Mouse (Mus musculus) intestine, embryonic 14.5 days (tissue): ENCODE data around the gene Piwil4. TPM values are rescaled to one million over a fixed set of nuclear protein-coding genes. Genes with fewer than 3 reads are reported as not detected.
A peak's percentile ranks its signal among the peaks of the same experiment; 100 is the strongest.
"Not testable (repeated sequence)": the region's sequence is repeated elsewhere in the genome, so short reads cannot be mapped to it uniquely, and the experiment has no call there.

ENCODE experiments used
- ATAC-seq: fragments of 200-750 bp; cut with Nextera tagmentation; replicated peaks from 2 replicates; pipeline ENCODE4 v1.8.0; 2017; ENCODE audit warnings: low read depth, moderate number of reproducible peaks, moderate TSS enrichment, moderate library complexity; ENCODE audit not compliant: low FRiP score, low TSS enrichment
- DNase-seq: peaks from one replicate; pipeline ENCODE4 v3.0.0-alpha.2; 2018; ENCODE audit warnings: low spot score
- H3K27ac ChIP-seq: fragments of 300-500 bp; sonication (generic); 2 replicates; pipeline ENCODE4 v1.5.1; 2014; ENCODE audit warnings: low read depth, mild to moderate bottlenecking, control low read depth
- H3K27me3 ChIP-seq: fragments of 300-500 bp; sonication (generic); replicated peaks from 2 replicates; pipeline ENCODE4 v1.6.1; 2014; ENCODE audit warnings: low read length, control low read depth; ENCODE audit not compliant: control insufficient read depth, insufficient read depth
- H3K36me3 ChIP-seq: fragments of 300-500 bp; sonication (generic); 2 replicates; pipeline ENCODE4 v1.6.1; 2014; ENCODE audit warnings: low read length, control low read depth; ENCODE audit not compliant: control insufficient read depth, insufficient read depth
- H3K4me1 ChIP-seq: fragments of 300-500 bp; sonication (generic); replicated peaks from 2 replicates; pipeline ENCODE4 v1.6.1; 2014; ENCODE audit warnings: low read length, control low read depth, mixed read lengths; ENCODE audit not compliant: control insufficient read depth, insufficient read depth
- H3K4me2 ChIP-seq: fragments of 300-500 bp; sonication (generic); 2 replicates; pipeline ENCODE4 v1.6.1; 2014; ENCODE audit warnings: low read length
- H3K4me3 ChIP-seq: fragments of 300-500 bp; sonication (generic); 2 replicates; pipeline ENCODE4 v1.5.1; 2014; ENCODE audit warnings: low read depth, low read length, control low read depth, mixed read lengths
- H3K9ac ChIP-seq: fragments of 300-500 bp; sonication (generic); 2 replicates; pipeline ENCODE4 v1.6.1; 2014; ENCODE audit warnings: mild to moderate bottlenecking, low read length
- H3K9me3 ChIP-seq: fragments of 300-500 bp; sonication (generic); 2 replicates; pipeline ENCODE4 v1.6.1; 2016; ENCODE audit warnings: low read length, control low read depth; ENCODE audit not compliant: control insufficient read depth
- WGBS: fragments of 180-500 bp; shearing (Covaris S2); extraction: QIAGEN DNeasy Blood & Tissue Kit; methylation state at CpG from one replicate; pipeline ENCODE4 v1.1.7; 2014; 5-methylcytosine and 5-hydroxymethylcytosine counted together
- polyA plus RNA-seq: library from polyadenylated mRNA; unstranded; fragments of >200 nt; fragmentation: Nextera tagmentation; extraction: Ambion mirVana; gene quantifications from 2 replicates; pipeline ENCODE4 v1.2.1, GENCODE M21; 2014

The Piwil4 gene
- polyA plus RNA-seq, 1 experiment from 2014 or later, result 0.49 TPM

DNA sequence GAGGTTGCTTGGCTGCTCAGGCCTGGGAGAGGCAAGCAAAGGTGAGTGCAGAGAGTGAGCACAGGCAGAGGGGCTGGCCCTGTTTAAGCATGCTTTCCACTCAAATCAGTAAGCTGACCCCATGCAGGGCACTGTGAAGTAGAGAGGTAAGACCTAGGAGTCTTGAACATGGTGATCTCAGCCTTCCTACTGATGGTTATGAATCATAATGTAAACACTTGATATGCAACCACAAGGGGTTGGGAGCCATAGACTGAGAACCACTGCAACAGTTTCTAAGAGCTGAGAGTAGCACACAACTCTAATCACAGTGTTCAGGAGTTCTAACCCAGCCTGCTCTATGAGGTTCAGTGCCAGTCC is 22.2 kb downstream of the Piwil4 start:
- H3K27ac ChIP-seq, result 0 out of 2 replicates have a peak overlapping the region, but pooled peaks have one; percentile 33
- H3K4me2 ChIP-seq, result peak overlapping the region; percentile 13
- ATAC-seq (no peak), DNase-seq (no peak)
- 0 out of 2 replicates have a peak overlapping the region, but pooled peaks have one; percentile 20 for H3K9ac ChIP-seq
- no peaks in the 10 kb centered on the region for H3K27me3 ChIP-seq
- no peaks in the 10 kb centered on the region; the same call in 1 of the 2 replicates for H3K4me1 ChIP-seq
- no peak overlapping the region for H3K4me3 ChIP-seq
- H3K36me3 ChIP-seq, result no peaks in the 10 kb centered on the region
- H3K9me3 ChIP-seq, result no peaks in the 10 kb centered on the region

DNA sequence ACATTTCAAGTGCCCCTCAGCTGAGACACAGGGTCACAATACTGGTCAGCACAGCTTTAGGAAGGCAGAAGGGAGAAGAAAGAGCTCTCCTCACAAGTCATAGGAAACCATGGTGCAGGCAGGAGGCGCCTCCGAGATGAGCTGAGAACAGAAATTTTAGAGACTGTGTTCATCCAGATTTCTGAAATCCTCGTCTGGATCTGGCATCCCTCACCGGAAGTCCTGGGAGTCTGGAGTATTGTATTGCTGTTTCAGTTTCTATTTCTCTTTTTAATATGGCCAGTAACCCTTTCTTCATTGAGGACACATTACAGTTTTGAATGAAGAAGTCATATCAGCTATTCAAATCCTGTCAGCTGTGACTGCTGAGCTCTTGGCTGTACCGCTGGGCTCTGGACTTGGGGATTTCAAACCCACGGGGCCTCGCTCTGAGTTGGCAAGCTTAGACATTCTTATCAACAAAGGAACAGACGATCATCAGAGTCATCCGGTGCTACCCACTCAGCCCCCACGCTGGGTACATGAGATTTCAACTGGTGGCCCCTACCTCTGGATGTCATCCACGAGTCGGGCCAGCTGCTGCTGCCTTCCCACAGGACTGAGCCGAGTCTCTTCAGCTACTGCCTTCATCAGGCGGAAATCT is 22.7 kb downstream of the Piwil4 start:
- Histone ChIP-seq H3K4me2 (peak overlapping the region; percentile 13), H3K9ac (0 out of 2 replicates have a peak overlapping the region, but pooled peaks have one; percentile 20), H3K4me1 (no peaks in the 10 kb centered on the region; the same call in 1 of the 2 replicates), H3K27ac (peak overlapping the region; percentile 33; the same call in 1 of the 2 replicates), H3K36me3 (no peaks in the 10 kb centered on the region), H3K27me3 (no peaks in the 10 kb centered on the region), H3K9me3 (no peaks in the 10 kb centered on the region), H3K4me3 (no peak overlapping the region)
- ATAC-seq (no peak), DNase-seq (no peak)
- WGBS, result 48% methylated on average over 14 of the region's 14 CpGs

DNA sequence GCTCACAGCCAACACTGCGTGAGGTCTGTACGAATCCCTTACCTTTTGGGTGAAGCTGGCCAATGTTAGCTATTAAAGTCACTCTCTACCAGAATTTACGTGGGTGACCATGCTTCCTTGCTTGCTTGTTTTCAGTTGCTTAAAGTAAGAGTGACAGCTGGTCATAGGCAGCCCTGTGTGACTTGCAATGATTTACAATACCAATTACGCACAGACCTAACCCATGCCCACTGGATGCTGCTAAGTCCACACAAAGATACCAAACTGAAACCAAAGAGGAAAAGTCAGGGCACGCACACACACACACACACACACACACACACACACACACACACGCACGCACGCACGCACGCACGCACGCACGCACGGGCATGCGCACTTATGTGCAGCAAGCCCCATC is 25.3 kb downstream of the Piwil4 start:
- H3K36me3 ChIP-seq, result no peaks in the 10 kb centered on the region
- DNase-seq (no peak), ATAC-seq (no peak)
- 80% methylated on average over 15 of the region's 15 CpGs for WGBS
- H3K4me3 ChIP-seq, result no peak overlapping the region
- H3K27ac ChIP-seq, result no peak overlapping the region
- H3K4me1 ChIP-seq, result no peaks in the 10 kb centered on the region; the same call in 1 of the 2 replicates
- H3K9me3 ChIP-seq, result no peaks in the 10 kb centered on the region
- H3K27me3 ChIP-seq, result no peaks in the 10 kb centered on the region
- no peak overlapping the region for H3K9ac ChIP-seq
- H3K4me2 ChIP-seq, result no peak overlapping the region

DNA sequence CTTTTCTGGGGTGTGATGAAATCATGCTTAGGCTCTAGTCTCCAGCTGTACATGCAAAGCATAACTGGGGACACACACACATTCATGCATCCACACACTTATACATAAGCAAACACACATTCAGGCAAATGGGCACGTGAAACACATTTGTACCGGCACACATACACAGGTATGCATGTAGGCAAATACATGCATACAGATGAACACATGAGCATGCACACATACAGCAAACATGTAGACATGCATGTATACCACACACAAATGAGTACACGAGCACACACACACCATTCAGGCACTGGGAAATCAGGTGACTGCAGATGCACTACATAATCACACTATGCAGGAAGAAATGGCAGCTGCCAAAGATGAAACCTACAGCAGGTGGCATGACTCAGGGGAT is 29.6 kb downstream of the Piwil4 start:
- H3K27ac ChIP-seq, result no peak overlapping the region
- ATAC-seq (no peak), DNase-seq (no peak)
- no peaks in the 10 kb centered on the region for H3K4me1 ChIP-seq
- H3K4me2 ChIP-seq, result no peak overlapping the region
- 89% methylated on average over 3 of the region's 3 CpGs for WGBS
- no peaks in the 10 kb centered on the region for H3K9me3 ChIP-seq
- H3K36me3 ChIP-seq, result no peaks in the 10 kb centered on the region
- no peak overlapping the region for H3K4me3 ChIP-seq
- H3K9ac ChIP-seq, result no peak overlapping the region
- no peaks in the 10 kb centered on the region for H3K27me3 ChIP-seq

DNA sequence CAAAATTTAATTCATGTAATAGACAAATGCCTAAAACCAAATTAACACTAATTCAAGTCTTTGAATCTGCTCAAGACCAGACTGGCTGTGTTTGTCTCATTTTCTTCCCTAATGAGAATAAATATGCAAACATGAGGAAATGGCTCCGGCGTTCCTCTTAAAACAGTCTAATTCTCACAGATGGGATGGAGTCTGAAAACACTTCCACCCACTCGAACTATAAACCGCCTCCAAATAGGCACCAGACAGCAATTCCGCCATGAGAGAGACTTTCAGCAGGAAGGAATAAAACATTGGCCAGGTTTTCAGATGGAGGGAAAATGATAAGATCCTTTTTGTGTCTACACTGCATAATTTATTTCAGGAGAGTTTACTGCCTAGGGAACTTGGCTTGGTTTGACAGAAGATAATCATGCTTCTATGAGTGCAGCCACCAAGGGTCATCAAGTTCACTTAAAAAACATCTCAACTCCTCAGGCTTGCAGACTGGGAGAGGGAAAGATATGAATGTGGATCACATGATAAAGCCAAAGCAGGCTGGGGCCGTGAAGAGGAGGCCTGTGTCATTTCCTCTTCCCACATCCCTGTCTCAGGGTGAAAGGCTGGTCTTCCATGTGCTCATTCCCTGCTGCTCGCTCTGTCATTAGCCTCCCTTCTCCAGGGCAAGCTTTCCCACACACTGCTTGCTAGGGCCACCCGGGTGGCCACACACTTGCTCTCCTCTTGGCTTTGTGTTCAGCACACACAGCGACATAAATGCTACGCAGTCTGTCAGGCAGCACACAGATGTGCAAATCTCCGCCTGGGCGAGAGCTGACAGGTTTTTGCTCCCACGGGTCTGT is 35.0 kb downstream of the Piwil4 start:
- H3K4me3 ChIP-seq, result no peak overlapping the region
- DNase-seq (no peak), ATAC-seq (no peak)
- H3K4me2 ChIP-seq, result no peak overlapping the region
- no peaks in the 10 kb centered on the region for H3K27me3 ChIP-seq
- no peak overlapping the region for H3K27ac ChIP-seq
- no peak overlapping the region for H3K9ac ChIP-seq
- no peaks in the 10 kb centered on the region for H3K36me3 ChIP-seq
- H3K4me1 ChIP-seq, result no peaks in the 10 kb centered on the region
- no peaks in the 10 kb centered on the region for H3K9me3 ChIP-seq
- 62% methylated on average over 13 of the region's 13 CpGs for WGBS

DNA sequence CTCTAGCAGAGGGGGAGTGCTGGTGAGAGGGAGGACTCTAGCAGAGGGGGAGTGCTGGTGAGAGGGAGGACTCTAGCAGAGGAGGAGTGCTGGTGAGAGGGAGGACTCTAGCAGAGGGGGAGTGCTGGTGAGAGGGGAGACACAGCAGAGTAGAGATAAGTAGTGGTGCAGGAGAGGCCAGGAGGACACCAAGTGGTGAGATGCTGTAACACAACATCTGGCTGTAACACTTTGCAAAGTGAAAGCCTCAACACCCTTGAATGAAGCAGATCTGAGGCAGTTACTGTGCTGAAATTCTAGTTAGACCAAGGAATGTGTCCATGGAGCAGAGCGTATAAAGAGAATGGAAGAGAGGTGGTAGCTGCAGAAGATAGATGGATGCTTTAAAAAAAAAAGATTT is 39.7 kb downstream of the Piwil4 start:
- WGBS, result 78% methylated on average over 1 of the region's 1 CpGs
- H3K36me3 ChIP-seq, H3K27me3 ChIP-seq, H3K4me3 ChIP-seq, DNase-seq, H3K27ac ChIP-seq, ATAC-seq, H3K9me3 ChIP-seq, H3K9ac ChIP-seq, H3K4me1 ChIP-seq, H3K4me2 ChIP-seq: not testable (repeated sequence)

DNA sequence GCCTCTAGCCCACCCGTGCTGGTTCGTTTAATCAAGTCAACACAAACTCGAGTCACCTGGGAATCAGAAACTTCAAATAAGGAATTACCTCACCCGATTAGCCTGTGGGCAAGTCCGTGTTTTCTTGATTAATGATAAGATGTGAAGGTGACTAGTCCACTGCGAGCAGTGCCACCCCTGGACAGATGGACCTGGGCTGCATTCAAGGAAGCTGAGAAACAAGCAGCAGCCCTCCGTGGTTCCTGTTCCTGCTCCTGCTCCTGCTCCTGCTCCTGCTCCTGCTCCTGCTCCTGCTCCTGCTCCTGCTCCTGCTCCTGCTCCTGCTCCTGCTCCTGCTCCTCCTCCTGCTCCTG is 41.3 kb downstream of the Piwil4 start:
- Histone ChIP-seq H3K9me3 (no peaks in the 10 kb centered on the region), H3K9ac (no peak overlapping the region), H3K27me3 (no peaks in the 10 kb centered on the region), H3K27ac (no peak overlapping the region), H3K36me3 (no peaks in the 10 kb centered on the region), H3K4me3 (no peak overlapping the region), H3K4me1 (no peaks in the 10 kb centered on the region), H3K4me2 (no peak overlapping the region)
- no peak for DNase-seq
- WGBS, result 46% methylated on average over 7 of the region's 7 CpGs
- peak; percentile 17; the same call in 1 of the 2 replicates for ATAC-seq

DNA sequence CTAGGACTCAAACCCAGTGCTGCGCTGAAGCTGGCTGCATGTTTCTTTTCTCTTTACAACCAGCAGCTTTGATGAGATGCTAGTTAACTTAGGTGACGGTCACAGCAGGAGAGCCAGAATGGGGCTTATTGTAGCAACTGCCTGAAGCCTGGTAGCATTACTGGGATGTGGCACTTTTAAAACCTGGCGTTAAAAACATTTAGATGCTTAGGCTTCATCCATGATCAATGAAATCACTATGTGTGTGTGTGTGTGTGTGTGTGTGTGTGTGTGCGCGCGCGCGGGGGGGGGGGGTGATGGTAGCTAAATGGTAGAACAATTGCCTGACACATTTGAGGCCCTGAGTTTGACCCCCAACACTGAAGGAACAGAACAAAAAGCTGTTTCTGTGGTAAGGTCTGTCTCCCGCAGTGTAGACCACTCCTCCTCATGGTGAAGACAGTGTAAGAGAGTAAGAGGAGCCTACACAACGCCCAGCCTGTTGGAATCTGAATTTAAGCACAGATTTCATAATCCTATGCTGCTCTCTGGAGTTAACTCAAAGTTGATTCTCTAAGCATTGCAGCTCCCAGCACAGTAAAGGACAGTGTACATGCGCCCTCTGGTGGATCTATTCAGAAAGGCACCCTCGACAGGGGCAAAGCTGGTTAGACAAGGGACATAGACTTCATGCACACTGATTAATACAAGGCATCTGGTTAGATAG is 41.8 kb downstream of the Piwil4 start:
- Histone ChIP-seq H3K4me2 (no peak overlapping the region), H3K4me1 (no peaks in the 10 kb centered on the region), H3K27me3 (no peaks in the 10 kb centered on the region), H3K9me3 (no peaks in the 10 kb centered on the region), H3K4me3 (no peak overlapping the region), H3K27ac (no peak overlapping the region), H3K36me3 (no peaks in the 10 kb centered on the region), H3K9ac (no peak overlapping the region)
- 56% methylated on average over 12 of the region's 12 CpGs for WGBS
- peak; percentile 99 for DNase-seq
- peak; percentile 90 for ATAC-seq
